Mouse (Mus musculus) lung, embryonic 15.5 days (tissue): ENCODE measurements at regions not wholly inside any gene's neighbourhood (a gene's known extent, or its start where the extent isn't known, plus 50 kb on each side); places are given as distances from the start of the nearest gene placed in this dataset.

ENCODE experiments used
- ATAC-seq: fragments of 200-750 bp; cut with Nextera tagmentation; 2 replicates; pipeline ENCODE4 v1.8.0; 2017; ENCODE audit warnings: moderate number of reproducible peaks, borderline replicate concordance; ENCODE audit not compliant: low FRiP score, low TSS enrichment; ENCODE audit errors: extremely low read depth
- H3K27ac ChIP-seq: fragments of 300-500 bp; sonication (generic); 2 replicates; pipeline ENCODE4 v1.5.1; 2015; ENCODE audit warnings: moderate library complexity, mild to moderate bottlenecking, inconsistent platforms
- H3K27me3 ChIP-seq: fragments of 300-500 bp; sonication (generic); 2 replicates; pipeline ENCODE4 v1.6.1; 2015; ENCODE audit warnings: inconsistent platforms
- H3K36me3 ChIP-seq: fragments of 300-500 bp; sonication (generic); 2 replicates; pipeline ENCODE4 v1.6.1; 2015; ENCODE audit warnings: inconsistent platforms
- H3K4me1 ChIP-seq: fragments of 300-500 bp; sonication (generic); 2 replicates; pipeline ENCODE4 v1.6.1; 2015; ENCODE audit warnings: inconsistent platforms
- H3K4me2 ChIP-seq: fragments of 300-500 bp; sonication (generic); 2 replicates; pipeline ENCODE4 v1.6.1; 2015; ENCODE audit warnings: inconsistent platforms, mild to moderate bottlenecking, moderate library complexity
- H3K4me3 ChIP-seq: fragments of 300-500 bp; sonication (generic); 2 replicates; pipeline ENCODE4 v1.5.1; 2015; ENCODE audit warnings: mild to moderate bottlenecking, inconsistent platforms
- H3K9ac ChIP-seq: fragments of 300-500 bp; sonication (generic); 2 replicates; pipeline ENCODE4 v1.6.1; 2015; ENCODE audit warnings: inconsistent platforms
- H3K9me3 ChIP-seq: fragments of 300-500 bp; sonication (generic); 2 replicates; pipeline ENCODE4 v1.6.1; 2016; ENCODE audit warnings: inconsistent platforms
- WGBS: fragments of 180-500 bp; shearing (Covaris S2); methylation state at CpG from one replicate; pipeline ENCODE4 v1.1.7; 2015; 5-methylcytosine and 5-hydroxymethylcytosine counted together

GRCm38 (mm10) chr7:119089931-119090330, 94.5 kb downstream of the Gpr139 start:
- Histone ChIP-seq H3K27ac (no peak overlapping the region), H3K9ac (no peak overlapping the region), H3K36me3 (no peaks in the 10 kb centered on the region), H3K27me3 (no peaks in the 10 kb centered on the region), H3K4me3 (no peak overlapping the region), H3K4me1 (no peaks in the 10 kb centered on the region), H3K9me3 (no peaks in the 10 kb centered on the region), H3K4me2 (no peak overlapping the region)
- ATAC-seq, result no peak
- WGBS, result 49% methylated on average over 2 of the region's 2 CpGs

- WGBS, result 66% methylated on average over 2 of the region's 2 CpGs
- Histone ChIP-seq H3K27me3 (no peaks in the 10 kb centered on the region), H3K36me3 (no peaks in the 10 kb centered on the region), H3K4me3 (no peak overlapping the region), H3K9ac (no peak overlapping the region), H3K9me3 (no peaks in the 10 kb centered on the region), H3K4me1 (no peaks in the 10 kb centered on the region), H3K27ac (no peak overlapping the region), H3K4me2 (no peak overlapping the region)
- no peak for ATAC-seq
Observed at GRCm38 (mm10) chr7:119088537-119088936, 93.5 kb upstream of the Gprc5b start.

GRCm38 (mm10) chr7:119087723-119088419, 92.9 kb upstream of the Gprc5b start:
- no peak for ATAC-seq
- no peak overlapping the region for H3K9ac ChIP-seq
- no peak overlapping the region for H3K27ac ChIP-seq
- H3K4me3 ChIP-seq, result no peak overlapping the region
- no peaks in the 10 kb centered on the region for H3K4me1 ChIP-seq
- H3K27me3 ChIP-seq, result no peaks in the 10 kb centered on the region
- no peaks in the 10 kb centered on the region for H3K9me3 ChIP-seq
- no peaks in the 10 kb centered on the region for H3K36me3 ChIP-seq
- 73% methylated on average over 7 of the region's 7 CpGs for WGBS
- H3K4me2 ChIP-seq, result no peak overlapping the region

- ATAC-seq, result no peak
- no peaks in the 10 kb centered on the region for H3K4me1 ChIP-seq
- WGBS, result 76% methylated on average over 13 of the region's 13 CpGs
Observed at GRCm38 (mm10) chr7:119085696-119086451, 90.9 kb upstream of the Gprc5b start.

GRCm38 (mm10) chr7:119076712-119077619, 82.0 kb upstream of the Gprc5b start:
- Histone ChIP-seq H3K4me3 (no peak overlapping the region), H3K4me1 (0 out of 2 replicates have a peak, but pooled peaks cover 3% of the 10 kb centered on the region), H3K9ac (no peak overlapping the region), H3K27me3 (no peaks in the 10 kb centered on the region), H3K27ac (no peak overlapping the region), H3K36me3 (no peaks in the 10 kb centered on the region), H3K4me2 (peak overlapping the region; percentile 16; the same call in 1 of the 2 replicates), H3K9me3 (no peaks in the 10 kb centered on the region)
- WGBS, result 33% methylated on average over 12 of the region's 12 CpGs
- ATAC-seq, result peak; percentile 74

More at GRCm38 (mm10) chr7:119085696-119086451, 90.9 kb upstream of the Gprc5b start:
- Histone ChIP-seq H3K27ac (no peak overlapping the region), H3K27me3 (no peaks in the 10 kb centered on the region), H3K4me2 (no peak overlapping the region), H3K36me3 (no peaks in the 10 kb centered on the region), H3K4me3 (no peak overlapping the region), H3K9ac (no peak overlapping the region), H3K9me3 (no peaks in the 10 kb centered on the region)

- H3K4me2 ChIP-seq, result no peak overlapping the region
- no peak overlapping the region for H3K4me3 ChIP-seq
- H3K27ac ChIP-seq, result no peak overlapping the region
- no peak overlapping the region for H3K9ac ChIP-seq
- H3K36me3 ChIP-seq, result no peaks in the 10 kb centered on the region
- no peaks in the 10 kb centered on the region for H3K9me3 ChIP-seq
- WGBS, result 35% methylated on average over 2 of the region's 2 CpGs
- H3K27me3 ChIP-seq, result no peaks in the 10 kb centered on the region
- ATAC-seq, result no peak
- no peaks in the 10 kb centered on the region for H3K4me1 ChIP-seq
Observed at GRCm38 (mm10) chr7:119066026-119066425, 71.0 kb upstream of the Gprc5b start.
